Mouse (Mus musculus) brain, embryonic 14.5 days (tissue): Measurements from ENCODE around the gene Sh3bp5.

Experiments
- CTCF ChIP-seq: fragments of 200-500 bp; IDR thresholded peaks from 2 replicates; pipeline ENCODE4 v1.5.1; 2012; ENCODE audit warnings: inconsistent platforms, mild to moderate bottlenecking, moderate library complexity, borderline replicate concordance; ENCODE audit not compliant: insufficient read depth, insufficient read length; ENCODE audit errors: extremely low read depth
- POLR2A ChIP-seq: fragments of 200-500 bp; IDR thresholded peaks from 2 replicates; pipeline ENCODE4 v1.6.1; 2012; ENCODE audit warnings: mild to moderate bottlenecking, inconsistent platforms, borderline replicate concordance; ENCODE audit not compliant: poor library complexity, insufficient read depth, insufficient read length, severe bottlenecking; ENCODE audit errors: extremely low read depth

GRCm38 (mm10) chr14:31443616-31444015 is 7.7 kb upstream of the Sh3bp5 start:
- TF ChIP-seq CTCF = no peak
- no peak for TF ChIP-seq POLR2A
